Mouse (Mus musculus) limb, embryonic 11.5 days (tissue): ENCODE measurements around the gene Enox1. TPM values are rescaled to one million over a fixed set of nuclear protein-coding genes. Genes with fewer than 3 reads are reported as not detected.

Experiments used
- ATAC-seq: fragments of 200-750 bp; cut with Nextera tagmentation; 2 replicates; pipeline ENCODE4 v1.8.0; 2017; ENCODE audit warnings: low read depth; ENCODE audit not compliant: insufficient number of reproducible peaks, low FRiP score, low TSS enrichment
- DNase-seq: peaks from one replicate; pipeline ENCODE4 v3.0.0-alpha.2; 2015; ENCODE audit warnings: low spot score
- H3K27ac ChIP-seq: fragments of 300-500 bp; sonication (generic); replicated peaks from 2 replicates; pipeline ENCODE4 v1.5.1; 2014; ENCODE audit warnings: low read depth, mild to moderate bottlenecking, low read length
- H3K27me3 ChIP-seq: fragments of 300-500 bp; sonication (generic); 2 replicates; pipeline ENCODE4 v1.6.1; 2014; ENCODE audit warnings: mild to moderate bottlenecking, low read length, mixed read lengths; ENCODE audit not compliant: control insufficient read depth, insufficient read depth
- H3K36me3 ChIP-seq: fragments of 300-500 bp; sonication (generic); 2 replicates; pipeline ENCODE4 v1.6.1; 2014; ENCODE audit warnings: mild to moderate bottlenecking, low read length, moderate library complexity, mixed read lengths; ENCODE audit not compliant: control insufficient read depth, insufficient read depth
- H3K4me1 ChIP-seq: fragments of 300-500 bp; sonication (generic); 2 replicates; pipeline ENCODE4 v1.6.1; 2014; ENCODE audit warnings: low read length, mixed read lengths; ENCODE audit not compliant: control insufficient read depth, insufficient read depth
- H3K4me2 ChIP-seq: fragments of 300-500 bp; sonication (generic); 2 replicates; pipeline ENCODE4 v1.6.1; 2014; ENCODE audit warnings: low read depth, mild to moderate bottlenecking, moderate library complexity; ENCODE audit not compliant: severe bottlenecking
- H3K4me3 ChIP-seq: fragments of 300-500 bp; sonication (generic); 2 replicates; pipeline ENCODE4 v1.5.1; 2014; ENCODE audit warnings: low read depth, low read length
- H3K9ac ChIP-seq: fragments of 300-500 bp; sonication (generic); 2 replicates; pipeline ENCODE4 v1.6.1; 2014; ENCODE audit warnings: mild to moderate bottlenecking, low read length
- H3K9me3 ChIP-seq: fragments of 300-500 bp; sonication (generic); 2 replicates; pipeline ENCODE4 v1.6.1; 2016; ENCODE audit warnings: low read length; ENCODE audit not compliant: control insufficient read depth
- WGBS: fragments of 180-500 bp; shearing (Covaris S2); extraction: QIAGEN DNeasy Blood & Tissue Kit; methylation state at CpG from one replicate; pipeline ENCODE4 v1.1.7; 2014; 5-methylcytosine and 5-hydroxymethylcytosine counted together
- polyA plus RNA-seq: library from polyadenylated mRNA; unstranded; fragments of >200 nt; fragmentation: Nextera tagmentation; extraction: Ambion mirVana; gene quantifications from 2 replicates; pipeline ENCODE4 v1.2.1, GENCODE M21; 2014

Gene Enox1
- polyA plus RNA-seq, 1 experiment from 2014 or later: 5.6 TPM

GRCm38 (mm10) chr14:77718814-77719213 lies 562.3 kb downstream of the Enox1 start:
- no peaks in the 10 kb centered on the region for H3K4me1 ChIP-seq
- H3K4me2 ChIP-seq: no peak overlapping the region
- DNase-seq (no peak), ATAC-seq (no peak)
- no peaks in the 10 kb centered on the region for H3K27me3 ChIP-seq
- no peak overlapping the region for H3K27ac ChIP-seq
- 84% methylated on average over 8 of the region's 8 CpGs for WGBS
- no peaks in the 10 kb centered on the region; the same call in 1 of the 2 replicates for H3K9me3 ChIP-seq
- H3K9ac ChIP-seq: no peak overlapping the region
- no peak overlapping the region for H3K4me3 ChIP-seq
- no peaks in the 10 kb centered on the region for H3K36me3 ChIP-seq

GRCm38 (mm10) chr14:77738056-77738455 lies 581.5 kb downstream of the Enox1 start:
- no peak overlapping the region for H3K4me2 ChIP-seq
- H3K9me3 ChIP-seq: no peaks in the 10 kb centered on the region
- 74% methylated on average over 3 of the region's 3 CpGs for WGBS
- no peak overlapping the region for H3K9ac ChIP-seq
- no peak for DNase-seq
- no peaks in the 10 kb centered on the region for H3K4me1 ChIP-seq
- H3K36me3 ChIP-seq: no peaks in the 10 kb centered on the region
- no peaks in the 10 kb centered on the region for H3K27me3 ChIP-seq
- no peak overlapping the region for H3K27ac ChIP-seq
- H3K4me3 ChIP-seq: no peak overlapping the region
- ATAC-seq: no peak

- no peak overlapping the region for H3K9ac ChIP-seq
- 85% methylated on average over 7 of the region's 7 CpGs for WGBS
- H3K27ac ChIP-seq: no peak overlapping the region
- no peaks in the 10 kb centered on the region for H3K27me3 ChIP-seq
- no peak for ATAC-seq
- H3K4me3 ChIP-seq: no peak overlapping the region
- no peaks in the 10 kb centered on the region for H3K4me1 ChIP-seq
- no peak overlapping the region for H3K4me2 ChIP-seq
- no peak for DNase-seq
- H3K36me3 ChIP-seq: no peaks in the 10 kb centered on the region
- no peaks in the 10 kb centered on the region for H3K9me3 ChIP-seq
Observed at GRCm38 (mm10) chr14:77738751-77739365, 582.3 kb downstream of the Enox1 start.

- Histone ChIP-seq H3K4me3 (no peak overlapping the region), H3K27ac (no peak overlapping the region), H3K27me3 (no peaks in the 10 kb centered on the region), H3K4me1 (no peaks in the 10 kb centered on the region), H3K9me3 (no peaks in the 10 kb centered on the region), H3K36me3 (no peaks in the 10 kb centered on the region), H3K9ac (no peak overlapping the region), H3K4me2 (no peak overlapping the region)
- DNase-seq: no peak
- ATAC-seq: no peak
Observed at GRCm38 (mm10) chr14:77739376-77739775, 582.8 kb downstream of the Enox1 start.

GRCm38 (mm10) chr14:77744638-77745240 lies 588.2 kb downstream of the Enox1 start:
- Histone ChIP-seq H3K9ac (no peak overlapping the region), H3K4me3 (no peak overlapping the region), H3K4me1 (no peaks in the 10 kb centered on the region), H3K9me3 (no peaks in the 10 kb centered on the region), H3K4me2 (no peak overlapping the region), H3K27me3 (no peaks in the 10 kb centered on the region), H3K36me3 (no peaks in the 10 kb centered on the region), H3K27ac (no peak overlapping the region)
- WGBS: 92% methylated on average over 5 of the region's 5 CpGs
- ATAC-seq (no peak), DNase-seq (no peak)

- DNase-seq: no peak
- Histone ChIP-seq H3K27ac (no peak overlapping the region), H3K4me2 (no peak overlapping the region), H3K27me3 (no peaks in the 10 kb centered on the region), H3K4me1 (no peaks in the 10 kb centered on the region), H3K4me3 (no peak overlapping the region), H3K36me3 (no peaks in the 10 kb centered on the region), H3K9me3 (no peaks in the 10 kb centered on the region), H3K9ac (no peak overlapping the region)
- no peak for ATAC-seq
Observed at GRCm38 (mm10) chr14:77748920-77749319, 592.4 kb downstream of the Enox1 start.

Other genes starting within 250 kb of the Enox1 start
- gene Ccdc122, start 120.0 kb upstream of the Enox1 start, polyA plus RNA-seq: 1.6 and 2.4 TPM in 2 replicates
- 3.7 and 4.3 TPM in 2 replicates for gene Lacc1, start 119.9 kb upstream of the Enox1 start, polyA plus RNA-seq